In the genomic region with DNA sequence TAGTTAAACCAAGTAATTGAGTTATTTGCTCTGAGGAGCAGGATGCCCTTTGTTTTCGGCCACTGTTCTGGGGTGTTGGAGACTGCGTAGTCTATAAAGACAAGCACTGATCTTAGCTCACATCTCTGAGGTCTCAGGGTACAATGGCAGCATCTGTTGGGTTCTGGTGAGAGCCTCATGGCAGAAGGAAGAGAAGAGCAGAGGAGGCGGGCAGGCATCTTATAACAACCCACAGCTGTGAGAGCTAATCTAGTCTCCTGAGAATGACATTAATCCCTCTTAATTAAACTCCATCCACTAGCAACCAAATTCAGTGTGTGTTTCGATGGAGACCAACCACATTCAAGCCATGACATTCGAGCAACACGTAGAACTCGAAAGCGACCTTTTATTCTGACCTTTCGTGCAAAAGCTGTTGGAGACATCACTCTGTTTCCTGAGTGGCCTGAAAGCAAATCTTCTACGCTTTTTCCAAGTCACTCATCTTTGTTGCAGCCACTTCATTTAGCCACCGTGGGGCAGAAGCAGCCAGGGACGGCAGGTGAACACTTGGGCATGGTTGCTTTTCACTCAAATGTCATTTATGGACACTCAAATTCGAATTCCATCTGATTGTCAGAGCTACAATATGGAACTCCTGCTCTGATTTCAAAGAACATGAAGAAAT, we compare ENCODE assay signal across 12 mouse cellular contexts.
DNase-seq lines count a peak whose midpoint lies in the region; ATAC-seq and TF ChIP-seq lines count a peak whose summit lies in the region.
"Had no signal": no experiment of that assay in that cellular context is flagged by ENCODE, and none has a peak within 500 bp of the region (broad histone marks: within the 10 kb centered on the region; RNA-seq: fewer than 3 reads in every experiment).

No protein-coding gene starts in this region.

- no peaks in the 10 kb centered on the region for H3K27me3 ChIP-seq in heart, postnatal 0 days (ENCODE audit: control insufficient read depth, insufficient read depth, low read length)
- no peaks in the 10 kb centered on the region; the same call in 1 of the 2 replicates for H3K27me3 ChIP-seq in liver, postnatal 0 days (ENCODE audit: insufficient read depth, low read length)
- no peaks in the 10 kb centered on the region for H3K27me3 ChIP-seq in embryonic facial prominence, embryonic 10.5 days (replicated peaks; ENCODE audit: low read depth, poor library complexity, severe bottlenecking)
- H3K27me3 ChIP-seq: liver, embryonic 12.5 days had no signal

- no peak overlapping the region for H3K4me2 ChIP-seq in heart, postnatal 0 days (ENCODE audit: low read depth, low read length)
- no peak overlapping the region for H3K4me2 ChIP-seq in liver, postnatal 0 days (ENCODE audit: low read depth, low read length)
- H3K4me2 ChIP-seq: liver, embryonic 12.5 days had no signal

- no peaks in the 10 kb centered on the region for H3K9me3 ChIP-seq in heart, postnatal 0 days (replicated peaks; ENCODE audit: control insufficient read depth, low read length)
- no peaks in the 10 kb centered on the region for H3K9me3 ChIP-seq in liver, postnatal 0 days (ENCODE audit: low read length)
- H3K9me3 ChIP-seq in embryonic facial prominence, embryonic 10.5 days: no peaks in the 10 kb centered on the region
- H3K9me3 ChIP-seq: liver, embryonic 12.5 days had no signal

- no peak for TF ChIP-seq EP300 in heart, postnatal 0 days (IDR thresholded peaks at IDR 0.05; ENCODE audit: low read depth)
- no peak for TF ChIP-seq EP300 in liver, postnatal 0 days (IDR thresholded peaks at IDR 0.05; ENCODE audit: low read depth)

- TF ChIP-seq CTCF in heart, postnatal 0 days (IDR thresholded peaks at IDR 0.05; ENCODE audit: low read depth): peak; percentile 10; the same call in 1 of the 2 replicates
- TF ChIP-seq CTCF in liver, postnatal 0 days (IDR thresholded peaks at IDR 0.05; ENCODE audit: low read depth): peak; percentile 48

- no peak for ATAC-seq in heart, postnatal 0 days (ENCODE audit: insufficient read depth, low read depth)
- ATAC-seq in liver, postnatal 0 days: no peak
- ATAC-seq: inflammation-experienced regulatory T-cells, adult 6 months; liver, embryonic 12.5 days had no signal

- WGBS in heart, postnatal 0 days: 80% methylated on average over 13 of the region's 13 CpGs
- 77% methylated on average over 13 of the region's 13 CpGs for WGBS in liver, postnatal 0 days (ENCODE audit: insufficient replicate concordance)
- WGBS in embryonic facial prominence, embryonic 10.5 days: 70% methylated on average over 13 of the region's 13 CpGs

- no peak overlapping the region for H3K27ac ChIP-seq in heart, postnatal 0 days (ENCODE audit: low read depth)
- H3K27ac ChIP-seq in liver, postnatal 0 days (ENCODE audit: low read depth): no peak overlapping the region
- H3K27ac ChIP-seq in embryonic facial prominence, embryonic 10.5 days (replicated peaks): peak overlapping the region; percentile 48
- H3K27ac ChIP-seq: liver, embryonic 12.5 days; macrophage had no signal

- H3K4me1 ChIP-seq in heart, postnatal 0 days (ENCODE audit: control insufficient read depth, insufficient read depth): peaks cover 19% of the 10 kb centered on the region
- H3K4me1 ChIP-seq in liver, postnatal 0 days (ENCODE audit: insufficient read depth): no peaks in the 10 kb centered on the region
- H3K4me1 ChIP-seq in embryonic facial prominence, embryonic 10.5 days: peaks cover 44% of the 10 kb centered on the region

- DNase-seq in heart, postnatal 0 days (ENCODE audit: low spot score): no peak
- DNase-seq in heart, adult 18-20 months: no peak
- no peak for DNase-seq in liver, postnatal 0 days
- DNase-seq in liver: no peak
- DNase-seq in MN1 (ENCODE audit: low spot score): peak; percentile 37
- DNase-seq in embryonic facial prominence, embryonic 10.5 days (ENCODE audit: low spot score): no peak
- no peak for DNase-seq in thymus, postnatal 25 days
- no peak for DNase-seq in ovary, postnatal 14 days (ENCODE audit: low spot score)

- H3K36me3 ChIP-seq in heart, postnatal 0 days (replicated peaks; ENCODE audit: control insufficient read depth, insufficient read depth, low read length): no peaks in the 10 kb centered on the region
- no peaks in the 10 kb centered on the region for H3K36me3 ChIP-seq in liver, postnatal 0 days (replicated peaks; ENCODE audit: insufficient read depth, low read length)
- no peaks in the 10 kb centered on the region for H3K36me3 ChIP-seq in embryonic facial prominence, embryonic 10.5 days (replicated peaks)
- H3K36me3 ChIP-seq: liver, embryonic 12.5 days had no signal

- H3K9ac ChIP-seq in heart, postnatal 0 days (replicated peaks; ENCODE audit: low read depth, low read length): no peak overlapping the region
- no peak overlapping the region for H3K9ac ChIP-seq in liver, postnatal 0 days (replicated peaks)
- H3K9ac ChIP-seq: liver, embryonic 12.5 days had no signal

- no peak overlapping the region for H3K4me3 ChIP-seq in heart, postnatal 0 days (ENCODE audit: low read depth, low read length)
- no peak overlapping the region for H3K4me3 ChIP-seq in liver, postnatal 0 days (ENCODE audit: low read depth, low read length)
- no peak overlapping the region for H3K4me3 ChIP-seq in embryonic facial prominence, embryonic 10.5 days
- H3K4me3 ChIP-seq: erythroblast, embryonic 14.5 days; liver, embryonic 12.5 days had no signal
